Comparison of ENCODE assay signal across 23 mouse cellular contexts in the genomic region with DNA sequence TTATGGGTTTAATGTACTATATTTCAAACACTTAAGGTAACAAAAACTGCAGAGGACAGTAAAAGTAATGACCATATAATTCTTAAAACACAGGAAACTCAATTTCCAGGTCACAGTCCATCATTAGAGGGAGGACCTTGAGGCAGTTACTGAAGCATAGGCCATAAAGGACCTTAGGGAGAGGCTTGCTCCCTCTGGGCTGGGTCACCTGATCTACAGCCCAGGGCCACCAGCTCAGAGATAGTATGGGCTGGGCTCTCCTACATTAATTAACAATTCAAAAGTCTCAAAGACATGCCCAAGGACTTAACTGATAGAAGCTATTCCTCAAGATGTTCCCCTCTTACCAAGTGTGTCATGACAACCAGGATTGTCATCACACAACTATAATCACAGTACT. TPM values are rescaled to one million over a fixed set of nuclear protein-coding genes. Genes with fewer than 3 reads are reported as not detected.
DNase-seq lines count a peak whose midpoint lies in the region; ATAC-seq lines count a peak whose summit lies in the region.
"Had no signal": no experiment of that assay in that cellular context is flagged by ENCODE, and none has a peak within 500 bp of the region (broad histone marks: within the 10 kb centered on the region; RNA-seq: fewer than 3 reads in every experiment).

No protein-coding gene starts in this region.

- no peaks in the 10 kb centered on the region for H3K27me3 ChIP-seq in liver, embryonic 11.5 days (replicated peaks; ENCODE audit: control insufficient read depth, insufficient read depth, low read length)
- H3K27me3 ChIP-seq in liver, embryonic 12.5 days (replicated peaks): no peaks in the 10 kb centered on the region
- no peaks in the 10 kb centered on the region for H3K27me3 ChIP-seq in intestine, embryonic 16.5 days (replicated peaks; ENCODE audit: control insufficient read depth, insufficient read depth, low read length)
- H3K27me3 ChIP-seq in midbrain, embryonic 15.5 days (replicated peaks): no peaks in the 10 kb centered on the region
- H3K27me3 ChIP-seq: CH12.LX; embryonic facial prominence, embryonic 12.5 days; forebrain, embryonic 13.5 days; forebrain, embryonic 15.5 days; Patski had no signal

- no peak for DNase-seq in liver, embryonic 11.5 days (ENCODE audit: low spot score)
- peak; percentile 30 for DNase-seq in ZHBTc4 (ENCODE audit: low read depth, low spot score)
- DNase-seq in large intestine, adult 2 months (ENCODE audit: low read depth, low spot score): peak; percentile 14
- no peak for DNase-seq in right cerebral cortex, postnatal 25 days
- DNase-seq in adrenal gland, adult 8-10 months: no peak
- DNase-seq: adrenal gland, postnatal 14 days; adrenal gland, postnatal 36 days; B cell, adult 2 months; cerebellum, adult 11-12 months; cerebellum, adult 2 months; cerebellum, adult 9-10 months; cerebellum, postnatal 10 days; cerebellum, postnatal 25 days; forebrain, postnatal 0 days had no signal

- no peaks in the 10 kb centered on the region for H3K36me3 ChIP-seq in liver, embryonic 11.5 days (ENCODE audit: control insufficient read depth, insufficient read depth, low read length)
- peaks cover 25% of the 10 kb centered on the region for H3K36me3 ChIP-seq in liver, embryonic 12.5 days
- no peaks in the 10 kb centered on the region for H3K36me3 ChIP-seq in intestine, embryonic 16.5 days (ENCODE audit: control insufficient read depth, insufficient read depth, low read length)
- H3K36me3 ChIP-seq in midbrain, embryonic 15.5 days (replicated peaks): 0 out of 2 replicates have a peak, but pooled peaks cover 5% of the 10 kb centered on the region

- no peaks in the 10 kb centered on the region for H3K9me3 ChIP-seq in liver, embryonic 11.5 days (ENCODE audit: control insufficient read depth, low read length)
- no peaks in the 10 kb centered on the region for H3K9me3 ChIP-seq in liver, embryonic 12.5 days (replicated peaks)
- no peaks in the 10 kb centered on the region for H3K9me3 ChIP-seq in intestine, embryonic 16.5 days (ENCODE audit: control insufficient read depth, low read length)
- no peaks in the 10 kb centered on the region for H3K9me3 ChIP-seq in midbrain, embryonic 15.5 days
- H3K9me3 ChIP-seq: embryonic facial prominence, embryonic 10.5 days; embryonic facial prominence, embryonic 12.5 days; forebrain, embryonic 13.5 days; forebrain, embryonic 15.5 days had no signal

- 0 out of 2 replicates have a peak, but pooled peaks have one; percentile 26 for ATAC-seq in liver, embryonic 11.5 days (replicated peaks; ENCODE audit: low FRiP score)
- ATAC-seq in liver, embryonic 12.5 days: no peak
- peak; percentile 95 for ATAC-seq in intestine, embryonic 16.5 days
- ATAC-seq in midbrain, embryonic 15.5 days (replicated peaks): no peak
- ATAC-seq: forebrain, embryonic 13.5 days; forebrain, embryonic 15.5 days; forebrain, postnatal 0 days; Patski had no signal

- H3K9ac ChIP-seq in liver, embryonic 11.5 days (ENCODE audit: low read depth, low read length): no peak overlapping the region
- no peak overlapping the region for H3K9ac ChIP-seq in liver, embryonic 12.5 days
- no peak overlapping the region for H3K9ac ChIP-seq in intestine, embryonic 16.5 days (ENCODE audit: low read depth, low read length)
- H3K9ac ChIP-seq in midbrain, embryonic 15.5 days: no peak overlapping the region
- H3K9ac ChIP-seq: embryonic facial prominence, embryonic 12.5 days; forebrain, embryonic 13.5 days; forebrain, embryonic 15.5 days; forebrain, postnatal 0 days had no signal

- H3K4me3 ChIP-seq in liver, embryonic 11.5 days (ENCODE audit: low read depth, low read length): no peak overlapping the region
- no peak overlapping the region for H3K4me3 ChIP-seq in liver, embryonic 12.5 days
- H3K4me3 ChIP-seq in intestine, embryonic 16.5 days (ENCODE audit: low read length): no peak overlapping the region
- H3K4me3 ChIP-seq in midbrain, embryonic 15.5 days: no peak overlapping the region
- H3K4me3 ChIP-seq: embryonic facial prominence, embryonic 10.5 days; embryonic facial prominence, embryonic 12.5 days; forebrain, embryonic 13.5 days; forebrain, embryonic 15.5 days had no signal

- H3K4me2 ChIP-seq in liver, embryonic 11.5 days: no peak overlapping the region
- H3K4me2 ChIP-seq in liver, embryonic 12.5 days: no peak overlapping the region
- no peak overlapping the region for H3K4me2 ChIP-seq in intestine, embryonic 16.5 days (ENCODE audit: low read depth, low read length)
- no peak overlapping the region for H3K4me2 ChIP-seq in midbrain, embryonic 15.5 days
- H3K4me2 ChIP-seq: embryonic facial prominence, embryonic 12.5 days; forebrain, embryonic 13.5 days; forebrain, embryonic 15.5 days had no signal

- no peaks in the 10 kb centered on the region for H3K4me1 ChIP-seq in liver, embryonic 11.5 days (replicated peaks; ENCODE audit: control insufficient read depth, insufficient read depth, low read length)
- H3K4me1 ChIP-seq in liver, embryonic 12.5 days: no peaks in the 10 kb centered on the region
- H3K4me1 ChIP-seq in intestine, embryonic 16.5 days (ENCODE audit: control insufficient read depth, insufficient read depth, low read length): no peaks in the 10 kb centered on the region
- no peaks in the 10 kb centered on the region for H3K4me1 ChIP-seq in midbrain, embryonic 15.5 days
- H3K4me1 ChIP-seq: embryonic facial prominence, embryonic 10.5 days; embryonic facial prominence, embryonic 12.5 days; forebrain, embryonic 13.5 days; forebrain, embryonic 15.5 days had no signal

- H3K27ac ChIP-seq in liver, embryonic 11.5 days (ENCODE audit: low read depth, low read length): no peak overlapping the region
- no peak overlapping the region for H3K27ac ChIP-seq in liver, embryonic 12.5 days
- no peak overlapping the region for H3K27ac ChIP-seq in intestine, embryonic 16.5 days (ENCODE audit: low read length)
- no peak overlapping the region for H3K27ac ChIP-seq in midbrain, embryonic 15.5 days
- H3K27ac ChIP-seq: embryonic facial prominence, embryonic 10.5 days; embryonic facial prominence, embryonic 12.5 days; forebrain, embryonic 13.5 days; forebrain, embryonic 15.5 days had no signal

RNA-seq across cellular contexts. Expression of gene Tasp1, which starts 29.8 kb away (rescaled TPM):
- 26.3 and 29.5 TPM in 2 replicates for polyA plus RNA-seq in liver, embryonic 11.5 days (2014; fragmentation: Nextera tagmentation; extraction: Ambion mirVana)
- 20.6 and 20.8 TPM in 2 replicates for polyA plus RNA-seq in liver, embryonic 12.5 days (2016; fragmentation: Nextera tagmentation; extraction: Ambion mirVana)
- polyA plus RNA-seq in intestine, embryonic 16.5 days (2015; fragmentation: Nextera tagmentation; extraction: Ambion mirVana): 17.4 and 17.9 TPM in 2 replicates
- polyA plus RNA-seq in large intestine, adult 2 months (2012; rRNA removed): 2.1 and 2.4 TPM in 2 replicates
- 10 to 100 TPM in 3 of 4 experiments, 1 to 10 TPM in 1; 8.7 to 14.1 (median 12.5) TPM for total RNA-seq in adrenal gland, adult 8-10 months (2022)
- polyA plus RNA-seq in midbrain, embryonic 15.5 days (2015; fragmentation: Nextera tagmentation; extraction: Ambion mirVana): 20.8 and 21.6 TPM in 2 replicates

Comparison
In these comparisons a context has a peak if more than half of its experiments do, and no peak if none do; other contexts are left out.
1. ATAC-seq: peak in liver, embryonic 11.5 days (single experiment) and intestine, embryonic 16.5 days (single experiment); none in liver, embryonic 12.5 days (single experiment) and midbrain, embryonic 15.5 days (single experiment).
2. DNase-seq: peak in ZHBTc4 (single experiment) and large intestine, adult 2 months (single experiment); none in liver, embryonic 11.5 days (single experiment), right cerebral cortex, postnatal 25 days (single experiment) and adrenal gland, adult 8-10 months (single experiment).